Mouse (Mus musculus) heart, embryonic 11.5 days (tissue): ENCODE results near the gene Sos1. TPM values are rescaled to one million over a fixed set of nuclear protein-coding genes. Genes with fewer than 3 reads are reported as not detected.
"Not testable (repeated sequence)": the region's sequence is repeated elsewhere in the genome, so short reads cannot be mapped to it uniquely, and the experiment has no call there.

Experiments
- ATAC-seq: fragments of 200-750 bp; cut with Nextera tagmentation; replicated peaks from 2 replicates; pipeline ENCODE4 v1.8.0; 2017; ENCODE audit warnings: moderate library complexity; ENCODE audit not compliant: insufficient number of reproducible peaks, low FRiP score, low TSS enrichment
- H3K27ac ChIP-seq: fragments of 300-500 bp; sonication (generic); 2 replicates; pipeline ENCODE4 v1.5.1; 2014; ENCODE audit warnings: mild to moderate bottlenecking, low read depth, low read length
- H3K27me3 ChIP-seq: fragments of 300-500 bp; sonication (generic); 2 replicates; pipeline ENCODE4 v1.6.1; 2014; ENCODE audit warnings: mild to moderate bottlenecking, low read length, mixed read lengths; ENCODE audit not compliant: control insufficient read depth, insufficient read depth
- H3K36me3 ChIP-seq: fragments of 300-500 bp; sonication (generic); 2 replicates; pipeline ENCODE4 v1.6.1; 2014; ENCODE audit warnings: mild to moderate bottlenecking, low read length, moderate library complexity, mixed read lengths; ENCODE audit not compliant: control insufficient read depth, insufficient read depth
- H3K4me1 ChIP-seq: fragments of 300-500 bp; sonication (generic); 2 replicates; pipeline ENCODE4 v1.6.1; 2014; ENCODE audit warnings: low read length; ENCODE audit not compliant: control insufficient read depth, insufficient read depth
- H3K4me2 ChIP-seq: fragments of 300-500 bp; sonication (generic); 2 replicates; pipeline ENCODE4 v1.6.1; 2014; ENCODE audit warnings: mild to moderate bottlenecking, moderate library complexity
- H3K4me3 ChIP-seq: fragments of 300-500 bp; sonication (generic); 2 replicates; pipeline ENCODE4 v1.5.1; 2014; ENCODE audit warnings: low read depth, low read length
- H3K9ac ChIP-seq: fragments of 300-500 bp; sonication (generic); 2 replicates; pipeline ENCODE4 v1.6.1; 2014; ENCODE audit warnings: mild to moderate bottlenecking, low read depth, low read length, moderate library complexity
- H3K9me3 ChIP-seq: fragments of 300-500 bp; sonication (generic); replicated peaks from 2 replicates; pipeline ENCODE4 v1.6.1; 2016; ENCODE audit warnings: low read length; ENCODE audit not compliant: control insufficient read depth
- WGBS: fragments of 180-500 bp; shearing (Covaris S2); extraction: QIAGEN DNeasy Blood & Tissue Kit; methylation state at CpG from one replicate; pipeline ENCODE4 v1.1.7; 2014; ENCODE audit not compliant: insufficient replicate concordance; 5-methylcytosine and 5-hydroxymethylcytosine counted together
- polyA plus RNA-seq: library from polyadenylated mRNA; unstranded; fragments of >200 nt; fragmentation: Nextera tagmentation; extraction: Ambion mirVana; gene quantifications from 2 replicates; pipeline ENCODE4 v1.2.1, GENCODE M21; 2014

Gene Sos1
- polyA plus RNA-seq, 1 experiment from 2014 or later, result 5.5 TPM

DNA sequence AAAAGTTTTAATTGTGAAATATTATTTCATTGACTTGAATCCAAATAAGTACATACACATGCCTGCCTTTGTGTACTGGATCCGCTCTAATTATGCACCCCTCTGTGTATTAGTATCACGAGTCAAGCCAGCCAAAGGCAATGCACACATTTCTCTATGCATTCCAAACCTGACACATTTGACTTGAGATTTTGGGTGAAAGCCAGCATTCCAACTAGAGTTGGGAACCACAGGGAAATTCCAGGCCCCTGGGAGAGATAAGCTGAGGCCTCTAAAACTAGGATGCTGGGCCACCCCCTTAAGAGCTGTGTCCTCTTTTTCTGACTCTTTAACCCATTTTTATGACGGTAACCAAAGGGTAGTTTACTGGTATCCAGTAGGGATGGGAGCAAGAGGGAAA, 8.7 kb upstream of the Sos1 start:
- Histone ChIP-seq H3K4me3 (no peak overlapping the region), H3K36me3 (no peaks in the 10 kb centered on the region), H3K9ac (no peak overlapping the region), H3K27ac (peak overlapping the region; percentile 22; the same call in 1 of the 2 replicates), H3K27me3 (no peaks in the 10 kb centered on the region), H3K4me1 (no peaks in the 10 kb centered on the region), H3K9me3 (no peaks in the 10 kb centered on the region), H3K4me2 (no peak overlapping the region)
- no peak for ATAC-seq
- WGBS, result 54% methylated on average over 3 of the region's 3 CpGs

DNA sequence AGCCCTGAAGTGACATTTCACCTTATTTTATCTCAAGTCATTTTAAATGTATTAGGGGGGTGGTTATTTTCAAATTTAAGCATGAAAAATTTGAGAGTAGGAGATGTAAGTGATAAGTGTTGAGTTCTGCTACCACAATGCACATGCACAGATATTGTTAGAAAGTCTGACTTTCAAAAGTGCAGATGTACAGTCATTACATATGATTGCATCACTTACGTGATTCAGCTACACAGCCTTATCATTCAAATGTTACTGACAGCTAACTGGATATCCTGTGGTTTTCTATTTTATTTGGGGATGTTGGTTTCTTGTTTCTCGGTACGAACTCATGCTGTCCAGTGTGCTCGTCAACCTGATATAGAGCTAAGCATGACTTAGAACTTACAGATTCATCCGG, 4.9 kb upstream of the Sos1 start:
- H3K4me3 ChIP-seq, result no peak overlapping the region
- no peak overlapping the region for H3K27ac ChIP-seq
- 83% methylated on average over 5 of the region's 5 CpGs for WGBS
- ATAC-seq, result no peak
- H3K4me2 ChIP-seq, result no peak overlapping the region
- no peaks in the 10 kb centered on the region for H3K36me3 ChIP-seq
- H3K4me1 ChIP-seq, result 0 out of 2 replicates have a peak, but pooled peaks cover 6% of the 10 kb centered on the region
- no peaks in the 10 kb centered on the region for H3K27me3 ChIP-seq
- no peak overlapping the region for H3K9ac ChIP-seq
- no peaks in the 10 kb centered on the region for H3K9me3 ChIP-seq

DNA sequence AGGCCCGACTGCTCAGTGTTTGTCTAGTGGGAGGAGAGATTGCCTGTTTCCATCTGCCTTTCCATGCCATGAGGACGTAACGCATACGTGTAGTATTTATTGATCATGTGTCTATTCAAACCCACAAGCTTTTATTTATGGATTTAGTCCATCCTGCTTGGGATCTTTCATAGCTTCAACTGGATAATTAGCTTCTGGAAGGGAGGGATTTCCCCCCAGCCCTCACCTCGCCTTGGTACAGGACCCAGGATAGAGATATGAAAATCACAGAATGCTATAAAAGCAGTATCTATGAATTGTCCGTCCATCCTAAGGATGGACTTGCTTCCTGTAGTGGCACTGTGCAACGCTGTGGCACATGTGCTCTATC, 587 bp upstream of the Sos1 start:
- Histone ChIP-seq H3K27ac (peak overlapping the region; percentile 93; the same call in 1 of the 2 replicates), H3K36me3 (0 out of 2 replicates have a peak, but pooled peaks cover 2% of the 10 kb centered on the region), H3K9ac (peak overlapping the region; percentile 96), H3K27me3 (no peaks in the 10 kb centered on the region), H3K4me2 (peak overlapping the region; percentile 80), H3K4me3 (peak overlapping the region; percentile 97), H3K9me3 (no peaks in the 10 kb centered on the region), H3K4me1 (peaks cover 14% of the 10 kb centered on the region)
- WGBS, result 49% methylated on average over 7 of the region's 7 CpGs
- no peak for ATAC-seq

DNA sequence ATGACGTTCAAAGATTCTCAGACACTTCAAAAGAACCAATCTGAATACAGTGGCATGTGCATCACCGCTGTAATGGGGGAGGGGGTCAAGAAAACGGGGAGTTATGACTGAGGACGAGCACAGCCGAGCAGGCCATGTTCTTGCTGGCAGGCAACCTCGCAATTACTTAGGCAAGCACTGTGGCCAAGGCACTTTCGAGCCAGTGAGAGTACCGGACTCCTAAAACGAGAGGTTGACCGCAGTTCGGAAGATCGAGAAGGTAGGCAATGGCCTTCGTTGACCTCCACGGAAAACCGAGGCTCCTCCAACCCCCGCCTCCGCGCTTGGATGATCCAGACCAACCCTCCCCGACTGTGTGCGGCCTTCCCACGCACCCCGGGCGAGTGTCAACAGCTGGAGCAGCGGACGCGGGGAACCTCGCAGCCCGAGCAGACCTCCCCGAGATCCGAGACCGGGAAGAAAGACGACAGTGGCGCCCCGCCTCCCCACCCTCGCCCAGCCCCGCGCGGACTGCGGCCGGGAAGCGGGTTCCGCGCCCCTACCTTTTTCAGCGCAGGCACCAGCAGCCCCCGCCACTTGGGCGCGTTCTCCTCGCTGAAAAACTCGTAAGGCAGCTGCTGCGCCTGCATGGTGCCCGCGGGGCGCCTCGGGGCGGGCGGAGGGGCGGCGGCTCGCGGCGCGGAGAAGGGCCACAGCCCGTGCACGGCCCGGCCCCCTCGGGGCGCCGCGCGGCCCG, 790 bp downstream of the Sos1 start:
- Histone ChIP-seq H3K27me3 (no peaks in the 10 kb centered on the region), H3K36me3 (0 out of 2 replicates have a peak, but pooled peaks cover 2% of the 10 kb centered on the region), H3K4me1 (peaks cover 14% of the 10 kb centered on the region), H3K27ac (peak overlapping the region; percentile 93), H3K9ac (peak overlapping the region; percentile 96), H3K9me3 (no peaks in the 10 kb centered on the region), H3K4me2 (peak overlapping the region; percentile 80), H3K4me3 (peak overlapping the region; percentile 97)
- ATAC-seq, result peak; percentile 46
- under 1% methylated on average over 67 of the region's 71 CpGs for WGBS

DNA sequence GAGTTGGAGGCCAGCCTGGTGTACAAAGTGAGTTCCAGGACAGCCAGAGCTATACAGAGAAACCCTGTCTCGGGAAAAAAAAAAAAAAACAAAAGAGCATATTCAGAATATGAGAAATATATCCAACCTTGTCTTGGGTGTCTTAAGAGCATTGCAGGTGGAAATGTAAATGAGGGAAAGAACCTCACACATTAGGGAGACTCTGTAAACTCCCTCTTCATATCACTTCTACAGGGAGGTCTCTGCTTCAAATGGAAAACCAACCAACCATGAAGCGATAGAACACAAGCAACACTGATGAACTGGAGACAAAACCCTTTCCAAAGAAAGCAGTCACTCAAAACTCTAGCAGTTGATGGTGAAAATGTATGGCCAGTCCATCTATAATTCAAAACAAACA, 2.6 kb downstream of the Sos1 start:
- no peak for ATAC-seq
- H3K4me2 ChIP-seq, result no peak overlapping the region

DNA sequence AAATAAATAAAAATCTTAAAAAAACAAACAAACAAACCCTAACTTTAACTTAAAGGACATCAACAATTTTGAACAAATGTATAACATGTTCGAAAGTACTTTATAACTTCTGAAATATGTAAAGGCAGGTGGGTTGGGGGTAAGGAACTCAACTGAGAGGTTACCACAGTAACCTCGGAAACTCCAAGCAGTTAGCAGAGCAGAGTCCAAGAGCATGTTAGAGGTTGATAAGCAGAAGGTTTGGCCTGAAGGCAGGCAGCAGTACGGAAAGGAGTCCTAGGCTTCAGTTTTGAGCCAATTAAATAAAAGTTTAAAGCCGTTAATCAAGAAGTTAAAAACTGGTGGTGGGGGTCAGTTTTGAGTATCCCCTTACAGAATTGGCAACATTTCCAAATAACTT, 3.8 kb downstream of the Sos1 start:
- Histone ChIP-seq H3K4me2 (no peak overlapping the region), H3K9ac (no peak overlapping the region), H3K4me1 (peaks cover 17% of the 10 kb centered on the region), H3K36me3 (0 out of 2 replicates have a peak, but pooled peaks cover 2% of the 10 kb centered on the region), H3K27me3 (no peaks in the 10 kb centered on the region), H3K27ac (no peak overlapping the region), H3K9me3 (no peaks in the 10 kb centered on the region), H3K4me3 (no peak overlapping the region)
- 81% methylated on average over 4 of the region's 4 CpGs for WGBS
- ATAC-seq, result no peak

More for the DNA sequence above, 2.6 kb downstream of the Sos1 start:
- Histone ChIP-seq H3K4me1 (peaks cover 14% of the 10 kb centered on the region), H3K9ac (no peak overlapping the region), H3K36me3 (0 out of 2 replicates have a peak, but pooled peaks cover 2% of the 10 kb centered on the region), H3K27ac (no peak overlapping the region), H3K27me3 (no peaks in the 10 kb centered on the region), H3K9me3 (no peaks in the 10 kb centered on the region), H3K4me3 (no peak overlapping the region)
- WGBS, result 80% methylated on average over 2 of the region's 2 CpGs

DNA sequence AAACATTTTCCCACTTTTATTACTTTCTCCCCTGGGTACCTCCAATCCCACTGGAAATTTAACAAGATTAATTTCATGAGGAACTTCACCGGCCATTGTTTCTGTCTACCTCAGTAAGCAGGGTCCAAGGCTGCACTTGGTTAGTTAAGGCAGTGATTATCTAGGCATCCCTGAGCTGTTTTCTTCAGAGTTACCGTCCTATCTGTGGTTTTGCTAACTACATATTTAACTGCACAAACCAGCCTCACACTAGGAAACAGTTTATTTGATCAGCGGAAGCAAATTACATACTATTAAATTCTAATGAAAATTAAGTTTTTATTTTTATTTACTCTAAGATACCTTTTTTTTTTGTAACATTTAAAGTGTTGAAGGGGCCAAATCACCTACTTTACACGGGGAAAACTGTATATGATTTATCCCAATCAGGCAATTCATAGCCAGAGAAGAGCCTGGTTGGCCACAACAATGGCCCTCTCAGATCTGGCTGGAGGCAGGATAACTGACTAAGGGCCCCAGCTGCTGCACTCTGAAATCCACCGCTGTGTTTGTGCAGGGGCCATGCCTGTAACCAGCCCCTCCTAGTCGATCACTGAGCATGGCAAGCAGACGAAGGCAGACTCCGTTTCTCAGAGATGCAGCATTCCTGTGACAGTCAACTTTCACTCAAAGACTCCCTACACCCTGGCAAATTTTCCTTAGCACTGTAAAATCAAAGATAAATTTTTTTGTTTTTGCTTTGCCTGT, 9.0 kb downstream of the Sos1 start:
- H3K9me3 ChIP-seq, result no peaks in the 10 kb centered on the region
- H3K27ac ChIP-seq, result peak overlapping the region; percentile 4; the same call in 1 of the 2 replicates
- no peak overlapping the region for H3K9ac ChIP-seq
- no peaks in the 10 kb centered on the region for H3K27me3 ChIP-seq
- peaks cover 6% of the 10 kb centered on the region for H3K4me1 ChIP-seq
- no peak overlapping the region for H3K4me3 ChIP-seq
- H3K36me3 ChIP-seq, result no peaks in the 10 kb centered on the region
- no peak overlapping the region for H3K4me2 ChIP-seq
- 47% methylated on average over 8 of the region's 8 CpGs for WGBS
- no peak for ATAC-seq

DNA sequence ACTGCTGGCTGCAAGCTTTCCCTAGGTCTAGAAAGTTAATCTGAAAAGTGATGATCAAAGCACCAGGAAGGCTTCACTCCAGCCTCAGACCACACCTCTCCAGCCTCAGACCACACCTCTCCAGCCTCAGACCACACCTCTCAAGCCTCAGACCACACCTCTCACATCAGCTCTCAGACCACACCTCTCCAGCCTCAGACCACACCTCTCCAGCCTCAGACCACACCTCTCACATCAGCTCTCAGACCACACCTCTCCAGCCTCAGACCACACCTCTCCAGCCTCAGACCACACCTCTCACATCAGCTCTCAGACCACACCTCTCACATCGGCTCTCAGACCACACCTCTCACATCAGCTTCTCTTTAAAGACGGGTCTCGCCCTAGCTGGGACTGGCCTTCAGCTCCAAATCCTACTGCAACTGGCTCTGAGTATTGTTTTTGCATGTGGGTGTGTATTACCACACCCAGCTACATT, 11.8 kb downstream of the Sos1 start:
- not testable (repeated sequence) for H3K9me3 ChIP-seq, H3K4me1 ChIP-seq, H3K27me3 ChIP-seq, ATAC-seq, H3K9ac ChIP-seq, H3K4me3 ChIP-seq, H3K36me3 ChIP-seq, H3K4me2 ChIP-seq, H3K27ac ChIP-seq
- WGBS, result 46% methylated on average over 3 of the region's 3 CpGs
